ENCODE assay signal across 13 mouse cellular contexts in the genomic region with DNA sequence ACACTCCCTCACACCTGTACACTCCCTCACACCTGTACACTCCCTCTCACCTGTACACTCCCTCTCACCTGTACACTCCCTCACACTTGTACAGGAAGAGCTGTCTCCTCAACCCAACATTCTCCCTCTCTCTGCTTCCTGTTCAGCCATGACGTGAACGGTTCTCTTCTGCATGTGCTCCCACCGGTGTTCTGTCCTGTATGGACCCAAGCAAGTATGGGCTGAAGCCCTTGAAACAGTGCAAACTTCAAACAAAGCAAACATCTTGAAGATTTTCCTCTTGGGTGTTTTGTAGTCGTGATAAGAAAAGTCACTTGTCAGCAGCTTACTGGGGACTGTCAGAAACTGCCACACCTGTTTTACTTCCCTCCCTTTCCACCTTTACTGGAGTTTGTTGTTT.
"Had no signal": no experiment of that assay in that cellular context is flagged by ENCODE, and none has a peak within 500 bp of the region (broad histone marks: within the 10 kb centered on the region; RNA-seq: fewer than 3 reads in every experiment).

No protein-coding gene starts in this region.

- H3K9me3 ChIP-seq: liver, embryonic 12.5 days; megakaryocyte, embryonic 14.5 days; midbrain, embryonic 13.5 days; midbrain, embryonic 15.5 days; neural tube, embryonic 12.5 days had no signal

- H3K4me1 ChIP-seq: liver, embryonic 12.5 days; megakaryocyte, embryonic 14.5 days; midbrain, embryonic 15.5 days had no signal

- H3K36me3 ChIP-seq: liver, embryonic 12.5 days; midbrain, embryonic 13.5 days; midbrain, embryonic 15.5 days; neural tube, embryonic 12.5 days had no signal

- H3K27me3 ChIP-seq: liver, embryonic 12.5 days; midbrain, embryonic 13.5 days; midbrain, embryonic 15.5 days; neural tube, embryonic 12.5 days had no signal

- H3K4me2 ChIP-seq: liver, embryonic 12.5 days; midbrain, embryonic 11.5 days; midbrain, embryonic 13.5 days; midbrain, embryonic 15.5 days; neural tube, embryonic 12.5 days had no signal

- H3K4me3 ChIP-seq: liver, embryonic 12.5 days; megakaryocyte, embryonic 14.5 days; midbrain, embryonic 13.5 days; midbrain, embryonic 15.5 days; neural tube, embryonic 12.5 days had no signal

- ATAC-seq: liver, embryonic 12.5 days; midbrain, embryonic 13.5 days; midbrain, embryonic 15.5 days had no signal

- H3K27ac ChIP-seq: liver, embryonic 12.5 days; liver, embryonic 14.5 days; midbrain, embryonic 13.5 days; midbrain, embryonic 15.5 days; neural tube, embryonic 12.5 days had no signal

- H3K9ac ChIP-seq: liver, embryonic 12.5 days; liver, embryonic 14.5 days; midbrain, embryonic 13.5 days; midbrain, embryonic 15.5 days; neural tube, embryonic 12.5 days had no signal

- DNase-seq: lung, adult 2 months; lung, postnatal 14 days; right cerebral cortex, postnatal 14 days; thymus, adult 18-20 months; thymus, postnatal 14 days; thymus, postnatal 36 days had no signal
